Mouse (Mus musculus) mouse embryonic stem cell (cell line): ENCODE results near the gene Slc25a18.

Experiments used
- in situ Hi-C, 2 experiments: fragments of 300-500 bp; cut with MboI; formaldehyde crosslinking; loops; 1 replicate in 1 of 2; 3 replicates in 1 of 2; pipeline ENCODE4 v1.14.3; 2019 to 2020; ENCODE audit warnings: low sequenced_read_pairs in 2 of 2, low pct_unique_long_range_greater_than_20kb in 1 of 2, mixed read lengths in 1 of 2; ENCODE audit not compliant: unreplicated experiment in 1 of 2

The Slc25a18 gene

DNA sequence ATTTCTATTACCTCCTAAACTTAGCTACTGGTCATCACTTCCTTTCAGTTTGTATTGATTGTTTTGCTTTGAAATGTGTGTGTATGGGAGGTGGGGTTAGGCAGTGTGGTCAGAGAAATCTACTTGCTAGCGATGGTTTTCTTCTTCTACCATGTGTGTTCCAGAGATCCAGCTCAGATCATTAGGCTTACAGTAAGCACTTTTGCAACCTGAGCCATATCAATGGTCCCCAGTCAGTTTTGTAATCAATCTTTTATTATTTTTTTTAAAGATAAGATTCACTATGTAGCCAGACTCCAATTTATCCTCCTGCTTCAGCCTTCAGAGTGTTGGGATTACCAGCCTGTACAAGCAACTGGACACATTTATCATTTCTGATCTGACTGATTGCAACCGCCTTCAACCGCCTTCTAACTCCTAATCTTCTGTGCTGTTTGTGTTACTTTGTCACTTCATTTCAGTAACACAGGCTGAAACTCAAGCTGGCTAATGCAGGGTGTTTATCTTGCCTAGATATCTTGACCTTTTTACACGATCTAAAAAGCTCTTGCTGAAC is 61.5 kb downstream of the Slc25a18 start:
- in situ Hi-C loops, result no loop called here

- in situ Hi-C loops, result no loop called here
Measured at GRCm38 (mm10) chr6:120835474-120836374, 62.3 kb downstream of the Slc25a18 start, which contains the start of gene Bcl2l13. Bcl2l13 (plus strand) TSS chr6:120836212.

DNA sequence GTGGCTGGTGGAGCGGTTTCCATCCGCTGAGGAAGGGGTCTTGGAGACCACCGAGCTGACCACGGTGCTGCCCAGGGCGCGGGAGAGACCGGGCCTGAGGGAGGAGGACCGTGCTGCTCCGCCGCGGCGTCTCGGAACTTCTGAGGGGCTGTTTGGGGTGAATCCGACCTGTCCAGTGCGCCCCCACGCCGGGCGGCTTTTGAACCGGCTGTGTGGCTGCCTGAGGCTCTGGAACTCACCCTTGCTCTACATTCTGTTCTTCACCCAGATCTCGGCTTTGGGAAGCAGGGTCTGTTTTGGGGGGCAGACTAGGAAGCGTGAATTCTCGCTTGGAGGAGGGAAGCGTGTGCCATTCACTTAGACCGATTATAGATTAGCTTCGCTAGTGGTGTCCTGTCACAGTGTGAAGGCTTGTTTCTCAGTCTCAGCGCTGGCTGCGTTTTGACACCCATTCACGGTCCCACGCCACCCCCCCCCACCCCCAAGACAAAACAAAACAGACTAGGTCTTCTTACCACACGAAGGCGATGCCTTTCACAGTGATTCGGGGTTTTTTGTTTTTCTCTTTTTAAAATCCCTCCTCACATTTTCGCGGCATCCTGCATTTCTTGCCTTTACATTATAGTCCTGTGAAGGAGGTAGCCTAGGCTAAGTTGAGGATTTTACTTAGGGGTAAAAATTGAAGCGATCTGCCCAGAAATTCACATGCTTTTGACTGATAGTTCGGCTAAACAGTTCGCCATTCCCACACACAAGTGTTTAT is 63.2 kb downstream of the Slc25a18 start:
- in situ Hi-C loops, result no loop called here

DNA sequence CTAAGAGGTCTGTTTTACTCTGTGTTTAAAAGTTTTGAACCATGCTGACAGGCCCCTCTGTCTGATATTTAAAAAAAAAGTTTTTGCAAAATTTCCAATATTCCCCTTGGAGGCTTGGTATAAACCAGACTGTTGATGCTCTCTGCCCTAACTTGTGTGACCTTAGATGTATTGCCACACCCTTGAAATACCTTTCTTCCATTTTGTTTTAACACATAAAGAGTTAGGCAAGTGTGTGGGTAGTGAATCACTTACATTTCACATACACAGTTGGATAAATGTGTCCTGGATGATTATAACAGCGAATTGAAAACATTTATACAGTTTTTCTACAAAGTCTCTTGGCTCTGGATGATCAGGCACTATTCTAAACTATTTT is 63.8 kb downstream of the Slc25a18 start:
- in situ Hi-C loops, result no loop called here

- in situ Hi-C loops, result no loop called here
Measured at GRCm38 (mm10) chr6:120840258-120840657, 66.9 kb downstream of the Slc25a18 start.

DNA sequence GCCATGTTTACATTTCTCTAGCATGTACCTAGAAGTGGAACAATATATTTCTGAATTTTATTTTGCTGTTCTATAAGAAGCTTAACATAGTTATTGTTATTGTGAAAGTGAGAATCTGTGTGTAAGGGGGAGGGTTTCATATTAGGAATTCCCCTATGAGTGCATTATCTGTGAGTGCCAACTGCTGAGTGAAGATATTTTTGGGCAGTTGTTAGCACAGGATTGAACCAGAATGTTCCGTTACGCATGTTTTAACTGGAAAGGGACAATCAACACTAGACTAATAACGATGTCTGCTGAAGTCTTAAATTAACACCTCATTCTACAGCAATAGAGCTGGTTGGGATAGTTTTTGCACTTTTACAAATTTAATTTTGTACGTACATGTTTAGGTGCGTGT is 68.4 kb downstream of the Slc25a18 start:
- in situ Hi-C loops, result no loop called here
